Mouse (Mus musculus) cerebellum, adult 2 months (tissue): ENCODE results near the gene Ms4a15. TPM values are rescaled to one million over a fixed set of nuclear protein-coding genes. Genes with fewer than 3 reads are reported as not detected.

Experiments
- DNase-seq, 2 experiments: peaks; one replicate each; pipeline ENCODE4 v3.0.0; 2021
- H3K27ac ChIP-seq: fragments of 200-500 bp; 2 replicates; pipeline ENCODE4 v1.5.1; 2012; ENCODE audit warnings: low read length, control low read depth, inconsistent platforms; ENCODE audit not compliant: insufficient read depth
- H3K27me3 ChIP-seq: fragments of 200-500 bp; 2 replicates; pipeline ENCODE4 v1.6.1; 2012; ENCODE audit warnings: inconsistent platforms, mild to moderate bottlenecking, low read length, moderate library complexity; ENCODE audit not compliant: control insufficient read depth, insufficient read depth
- H3K4me1 ChIP-seq: fragments of 200-500 bp; 2 replicates; pipeline ENCODE4 v1.6.1; 2011; ENCODE audit warnings: low read length; ENCODE audit not compliant: control insufficient read depth, insufficient read depth
- H3K4me3 ChIP-seq: fragments of 200-500 bp; replicated peaks from 2 replicates; pipeline ENCODE3; 2011; ENCODE audit warnings: mild to moderate bottlenecking, low read depth, low read length, control low read depth; ENCODE audit not compliant: insufficient read depth
- CTCF ChIP-seq: fragments of 200-500 bp; IDR thresholded peaks from 2 replicates; pipeline ENCODE4 v1.5.1; 2011; ENCODE audit warnings: low read depth, mild to moderate bottlenecking, control low read depth, low read length, moderate library complexity, borderline replicate concordance; ENCODE audit not compliant: insufficient read depth
- POLR2A ChIP-seq: fragments of 200-500 bp; IDR thresholded peaks from 2 replicates; pipeline ENCODE4 v1.6.1; 2011; ENCODE audit warnings: low read length, control low read depth, borderline replicate concordance; ENCODE audit not compliant: insufficient read depth
- WGBS: fragments of 180-500 bp; shearing (Covaris S2); methylation state at CpG from one replicate; pipeline ENCODE4 v1.1.7; 2018; 5-methylcytosine and 5-hydroxymethylcytosine counted together
- polyA plus RNA-seq: library from polyadenylated mRNA; depleted of rRNA; stranded (reverse); fragments of >200 nt; gene quantifications from 2 replicates; pipeline ENCODE4 v1.2.3, GENCODE M21; 2012

Ms4a15 gene
- polyA plus RNA-seq, 1 experiment: 0.05 TPM

DNA sequence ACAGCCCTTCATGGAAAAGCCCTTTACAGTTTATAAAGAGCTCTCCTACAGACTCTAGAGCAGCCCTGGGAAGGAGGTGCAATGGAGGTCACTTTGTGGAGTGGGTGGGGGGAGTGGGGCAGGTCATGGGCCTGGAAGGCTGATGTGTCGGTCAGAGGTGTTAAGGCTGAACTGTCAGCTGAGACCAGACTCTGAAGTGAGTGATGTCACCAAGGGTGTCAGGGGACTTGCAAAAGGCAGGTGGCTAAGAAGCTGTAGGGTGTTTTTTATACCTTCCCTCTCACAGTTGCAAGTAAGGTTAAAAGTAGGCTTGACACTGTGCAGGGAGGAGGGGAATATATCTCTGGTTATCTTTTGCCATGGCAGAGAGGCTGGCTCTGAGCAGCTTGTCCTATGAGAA lies 2.3 kb downstream of the Ms4a15 start:
- no peaks in the 10 kb centered on the region for H3K4me1 ChIP-seq
- no peak for DNase-seq
- no peak overlapping the region for H3K27ac ChIP-seq
- no peaks in the 10 kb centered on the region for H3K27me3 ChIP-seq
- H3K4me3 ChIP-seq: no peak overlapping the region
- TF ChIP-seq CTCF: no peak
- TF ChIP-seq POLR2A: no peak
- 55% methylated on average over 1 of the region's 1 CpGs for whole genome bisulfite sequencing

DNA sequence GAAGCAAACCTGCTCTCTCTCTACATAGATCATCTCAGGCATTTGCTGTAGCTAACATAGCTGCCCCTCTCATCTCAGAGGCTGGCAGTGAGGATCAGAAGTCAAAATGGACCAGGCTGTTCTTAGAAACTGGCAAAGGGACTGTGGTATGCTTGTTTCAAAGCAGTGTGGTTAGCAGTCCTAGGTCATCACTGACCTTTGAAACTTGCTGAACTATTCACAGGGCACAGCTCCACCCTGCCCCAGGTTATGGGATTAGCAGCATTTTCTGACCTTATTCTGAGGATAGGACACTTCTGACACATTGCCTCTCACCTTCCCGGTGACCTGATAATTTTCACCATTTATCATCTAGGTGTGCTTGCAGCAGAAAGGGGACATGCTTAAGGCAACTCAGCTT lies 4.5 kb downstream of the Ms4a15 start:
- Histone ChIP-seq H3K4me3 (no peak overlapping the region), H3K27me3 (no peaks in the 10 kb centered on the region), H3K4me1 (no peaks in the 10 kb centered on the region), H3K27ac (no peak overlapping the region)
- TF ChIP-seq CTCF (no peak), POLR2A (no peak)
- 94% methylated on average over 1 of the region's 1 CpGs for WGBS
- no peak for DNase-seq

DNA sequence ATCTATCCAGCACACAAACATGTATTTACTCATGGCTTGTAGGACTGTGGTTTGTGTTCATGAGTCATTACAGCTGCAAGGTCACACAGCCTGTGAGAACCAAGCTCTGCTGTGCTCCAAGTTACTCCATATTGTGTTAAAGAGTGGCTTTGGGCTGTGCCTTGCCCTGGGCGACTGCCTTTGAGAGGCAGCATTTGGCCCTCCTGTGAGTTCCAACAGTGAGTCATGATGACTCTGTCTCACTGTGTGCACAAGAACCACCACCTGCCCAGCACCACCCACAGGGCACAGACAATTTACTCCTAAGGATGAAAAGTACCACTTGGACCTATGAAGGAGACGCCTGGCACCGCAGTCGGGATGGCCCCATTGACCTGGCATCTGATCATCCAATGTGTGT lies 7.2 kb downstream of the Ms4a15 start:
- no peaks in the 10 kb centered on the region for H3K27me3 ChIP-seq
- TF ChIP-seq CTCF: no peak
- TF ChIP-seq POLR2A: no peak
- 55% methylated on average over 4 of the region's 4 CpGs for WGBS
- H3K4me3 ChIP-seq: no peak overlapping the region
- H3K4me1 ChIP-seq: no peaks in the 10 kb centered on the region
- H3K27ac ChIP-seq: no peak overlapping the region
- no peak for DNase-seq

DNA sequence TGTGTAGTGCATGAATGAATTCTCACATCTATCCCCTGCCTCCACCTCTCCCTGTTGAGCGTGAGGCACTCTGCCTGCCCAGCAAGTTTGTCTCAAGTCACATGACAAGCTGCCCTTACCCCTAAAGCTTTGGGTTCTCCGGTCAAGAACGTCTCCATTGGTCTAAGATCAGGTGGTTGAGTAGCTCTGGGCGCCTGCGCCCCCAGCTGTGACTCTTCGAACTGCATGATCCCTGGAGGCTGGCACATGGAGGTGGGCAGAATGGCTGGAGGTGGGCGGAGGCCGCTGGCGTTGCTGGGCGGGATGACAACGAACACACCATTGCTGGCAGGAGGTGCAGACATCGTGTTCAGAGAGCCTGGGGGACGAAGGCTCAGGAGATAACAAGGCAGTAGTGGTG lies 8.5 kb downstream of the Ms4a15 start:
- Histone ChIP-seq H3K4me3 (no peak overlapping the region), H3K27me3 (no peaks in the 10 kb centered on the region), H3K4me1 (no peaks in the 10 kb centered on the region), H3K27ac (no peak overlapping the region)
- WGBS: 79% methylated on average over 13 of the region's 13 CpGs
- TF ChIP-seq CTCF: no peak
- TF ChIP-seq POLR2A: no peak
- no peak for DNase-seq

DNA sequence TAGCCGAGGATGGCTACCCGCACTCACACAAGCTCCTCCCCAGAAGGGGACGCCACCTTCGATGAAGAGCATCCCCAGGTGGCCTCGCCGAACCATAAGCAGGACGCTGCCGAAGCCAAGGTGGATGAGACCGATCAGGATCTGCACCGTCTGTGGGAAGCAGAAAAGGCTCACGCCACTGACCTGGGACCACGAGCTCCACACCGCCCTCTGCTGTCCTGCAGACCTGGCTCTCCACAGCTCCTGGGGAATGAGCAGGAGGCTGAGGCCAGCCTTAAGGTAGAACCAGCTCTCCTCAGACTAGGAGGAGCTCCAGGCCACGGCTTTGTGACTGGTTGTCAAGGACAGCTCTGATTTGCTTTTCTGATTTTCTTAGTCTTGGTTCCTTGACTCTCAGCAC lies 9.9 kb downstream of the Ms4a15 start:
- Histone ChIP-seq H3K4me3 (no peak overlapping the region), H3K4me1 (no peaks in the 10 kb centered on the region), H3K27ac (no peak overlapping the region), H3K27me3 (no peaks in the 10 kb centered on the region)
- WGBS: 14% methylated on average over 14 of the region's 14 CpGs
- DNase-seq: peak; percentile 31 to 49
- no peak for TF ChIP-seq POLR2A
- peak; percentile 71 for TF ChIP-seq CTCF

DNA sequence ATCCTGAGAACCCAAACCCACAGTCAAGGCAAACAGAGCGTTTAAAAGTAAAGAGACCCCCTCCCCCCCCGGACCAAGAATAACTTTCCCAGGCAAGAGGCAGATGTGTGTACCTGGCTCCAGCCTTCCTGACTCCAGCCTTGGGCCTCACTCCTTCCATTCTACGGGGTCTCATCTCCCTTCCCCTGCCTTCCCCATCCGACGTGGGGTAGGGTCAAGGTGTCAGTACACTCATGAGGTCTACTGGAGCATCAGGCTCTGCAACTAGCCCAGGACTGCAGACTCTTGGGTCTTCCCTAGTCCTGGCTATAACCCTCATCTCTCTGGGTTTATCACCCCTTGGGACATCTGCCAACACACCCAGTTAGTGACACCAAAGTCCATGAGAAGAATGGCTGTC lies 12.8 kb downstream of the Ms4a15 start:
- WGBS: 85% methylated on average over 5 of the region's 5 CpGs
- TF ChIP-seq POLR2A (no peak), CTCF (no peak)
- Histone ChIP-seq H3K4me1 (no peaks in the 10 kb centered on the region), H3K4me3 (no peak overlapping the region), H3K27me3 (no peaks in the 10 kb centered on the region; the same call in 1 of the 2 replicates), H3K27ac (no peak overlapping the region)
- DNase-seq: no peak

DNA sequence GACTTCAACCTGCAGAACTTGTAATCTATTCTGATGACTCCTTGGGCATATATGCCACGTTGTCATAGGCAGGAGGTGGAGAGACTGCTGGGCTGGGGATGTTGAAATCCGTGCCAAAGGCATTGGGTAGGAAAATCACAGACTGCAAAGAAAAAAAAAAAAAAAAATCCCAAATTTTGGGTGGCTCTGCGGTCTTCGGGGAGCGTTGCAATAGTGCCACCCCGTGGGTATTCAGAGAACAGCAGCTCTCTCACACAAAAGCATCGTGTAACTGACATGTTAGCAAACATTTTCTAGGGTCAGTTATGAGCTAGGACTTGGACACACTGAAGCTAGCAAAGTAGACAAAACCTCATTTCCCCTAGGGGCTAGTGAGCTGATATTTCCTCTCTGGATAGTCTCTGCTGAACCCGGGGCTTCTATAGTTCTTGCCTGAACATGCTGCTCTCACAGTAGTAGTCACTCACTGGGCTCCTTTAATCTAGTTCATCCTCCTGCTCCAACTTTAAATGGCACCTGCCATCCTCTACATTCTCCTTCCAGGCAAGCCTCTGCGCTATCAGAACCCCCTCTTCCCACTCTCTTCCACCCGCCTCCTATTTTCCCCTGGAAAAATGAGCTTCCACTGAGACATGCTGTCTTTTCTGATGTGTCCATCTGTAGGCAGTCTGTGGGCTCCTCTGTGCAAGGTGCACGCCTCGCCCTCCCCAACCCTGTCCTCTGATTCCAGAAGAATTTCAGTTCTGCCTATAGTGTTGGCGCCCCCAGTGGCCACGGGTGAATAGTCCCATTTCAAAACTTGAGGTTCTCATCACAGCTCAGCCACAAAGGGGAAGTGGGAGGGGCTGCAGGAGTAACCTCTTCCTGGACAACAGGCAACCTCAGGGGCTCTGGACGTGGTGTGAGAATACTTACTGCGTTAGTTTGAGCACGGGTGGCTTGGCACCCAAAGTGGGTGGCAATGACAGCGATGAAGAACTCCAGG lies 13.6 kb downstream of the Ms4a15 start:
- no peak overlapping the region for H3K27ac ChIP-seq
- peak; percentile 74 for TF ChIP-seq CTCF
- no peak for TF ChIP-seq POLR2A
- WGBS: 11% methylated on average over 18 of the region's 18 CpGs

DNA sequence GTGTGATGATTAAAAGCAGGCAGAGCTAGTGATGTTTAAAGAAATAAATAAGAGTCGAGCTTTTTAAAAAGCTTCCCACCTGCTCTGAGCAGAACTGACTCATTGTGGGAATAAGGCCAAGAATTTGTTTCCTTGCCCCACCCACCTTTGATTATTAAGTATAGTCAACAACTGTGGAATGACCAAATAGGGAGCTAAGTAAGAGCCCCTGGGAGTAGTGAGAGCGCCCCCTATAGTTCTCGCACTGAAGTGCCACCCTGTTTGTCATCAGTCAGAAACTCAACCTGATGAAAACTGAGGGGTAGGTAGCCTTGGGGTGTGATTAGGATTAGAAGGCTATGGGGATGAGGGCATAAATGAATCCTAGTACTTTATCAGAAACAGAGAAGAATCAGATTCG lies 16.7 kb downstream of the Ms4a15 start:
- no peak for DNase-seq
- no peak overlapping the region for H3K4me3 ChIP-seq
- TF ChIP-seq POLR2A (no peak), CTCF (0 out of 2 replicates have a peak, but pooled peaks have one; percentile 17)
- H3K27ac ChIP-seq: no peak overlapping the region
- WGBS: 40% methylated on average over 4 of the region's 4 CpGs
- H3K27me3 ChIP-seq: no peaks in the 10 kb centered on the region; the same call in 1 of the 2 replicates
- H3K4me1 ChIP-seq: no peaks in the 10 kb centered on the region

More for the DNA sequence above, 13.6 kb downstream of the Ms4a15 start:
- peak; percentile 72 to 73 for DNase-seq
- no peaks in the 10 kb centered on the region; the same call in 1 of the 2 replicates for H3K27me3 ChIP-seq
- H3K4me3 ChIP-seq: no peak overlapping the region
- no peaks in the 10 kb centered on the region for H3K4me1 ChIP-seq
